Mouse (Mus musculus) midbrain, embryonic 15.5 days (tissue): Measurements from ENCODE around the gene Tceanc2. TPM values are rescaled to one million over a fixed set of nuclear protein-coding genes. Genes with fewer than 3 reads are reported as not detected.

ENCODE experiments used
- ATAC-seq: fragments of 200-750 bp; cut with Nextera tagmentation; replicated peaks from 2 replicates; pipeline ENCODE4 v1.8.0; 2017; ENCODE audit warnings: moderate TSS enrichment
- H3K27ac ChIP-seq: fragments of 300-500 bp; sonication (generic); 2 replicates; pipeline ENCODE4 v1.5.1; 2015; ENCODE audit warnings: mild to moderate bottlenecking, inconsistent platforms
- H3K27me3 ChIP-seq: fragments of 300-500 bp; sonication (generic); replicated peaks from 2 replicates; pipeline ENCODE4 v1.6.1; 2015; ENCODE audit warnings: inconsistent platforms
- H3K36me3 ChIP-seq: fragments of 300-500 bp; sonication (generic); replicated peaks from 2 replicates; pipeline ENCODE4 v1.6.1; 2015; ENCODE audit warnings: inconsistent platforms
- H3K4me1 ChIP-seq: fragments of 300-500 bp; sonication (generic); 2 replicates; pipeline ENCODE4 v1.6.1; 2015; ENCODE audit warnings: inconsistent platforms
- H3K4me2 ChIP-seq: fragments of 300-500 bp; sonication (generic); 2 replicates; pipeline ENCODE4 v1.6.1; 2015; ENCODE audit warnings: inconsistent platforms, mild to moderate bottlenecking, moderate library complexity
- H3K4me3 ChIP-seq: fragments of 300-500 bp; sonication (generic); 2 replicates; pipeline ENCODE4 v1.5.1; 2015; ENCODE audit warnings: mild to moderate bottlenecking, inconsistent platforms
- H3K9ac ChIP-seq: fragments of 300-500 bp; sonication (generic); 2 replicates; pipeline ENCODE4 v1.6.1; 2015; ENCODE audit warnings: mild to moderate bottlenecking, inconsistent platforms
- H3K9me3 ChIP-seq: fragments of 300-500 bp; sonication (generic); 2 replicates; pipeline ENCODE4 v1.6.1; 2016; ENCODE audit warnings: inconsistent platforms
- WGBS: fragments of 180-500 bp; shearing (Covaris S2); methylation state at CpG from one replicate; pipeline ENCODE4 v1.1.7; 2015; ENCODE audit warnings: mixed read lengths; 5-methylcytosine and 5-hydroxymethylcytosine counted together
- polyA plus RNA-seq: library from polyadenylated mRNA; unstranded; fragments of >200 nt; fragmentation: Nextera tagmentation; extraction: Ambion mirVana; gene quantifications from 2 replicates; pipeline ENCODE4 v1.2.1, GENCODE M21; 2015

Tceanc2 gene
- polyA plus RNA-seq, result 17.2 and 24.3 TPM in 2 replicates

DNA sequence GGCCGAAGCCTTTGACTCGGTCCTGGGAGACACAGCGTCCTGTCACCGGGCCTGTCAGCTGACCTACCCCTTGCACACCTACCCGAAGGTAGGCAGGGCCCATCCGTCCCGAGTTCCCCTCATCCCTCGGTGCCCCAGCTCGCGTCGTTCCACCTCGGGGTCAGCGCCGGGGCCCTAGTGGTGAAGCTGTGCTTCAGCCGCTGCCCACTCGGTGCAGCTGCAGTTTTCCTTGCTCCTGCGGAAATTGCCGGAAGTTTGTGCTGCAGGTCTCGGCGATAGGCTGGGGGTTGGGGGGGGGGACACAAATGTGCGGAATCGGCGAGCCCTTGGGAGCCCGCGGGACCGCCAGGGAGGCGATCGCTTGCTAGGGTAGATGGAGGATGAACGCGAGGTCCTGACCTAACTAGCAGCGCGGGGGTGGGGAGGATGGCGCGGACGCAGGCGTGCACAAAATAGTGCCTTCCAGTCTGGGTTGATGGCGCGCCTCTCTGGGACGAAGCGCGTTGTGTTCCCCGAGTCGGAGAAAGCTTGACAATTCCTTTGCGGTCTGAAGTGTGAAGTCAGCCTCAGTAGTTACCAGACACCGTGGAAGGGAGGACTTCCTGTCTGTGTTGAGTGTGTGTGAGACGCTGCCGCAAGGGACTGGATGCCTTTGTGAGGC, at the start of gene Tceanc2:
Gene Tceanc2, minus strand, starts transcription at position 287 of the 661 bp plus-strand sequence.
- WGBS, result 0% methylated on average over 47 of the region's 47 CpGs

DNA sequence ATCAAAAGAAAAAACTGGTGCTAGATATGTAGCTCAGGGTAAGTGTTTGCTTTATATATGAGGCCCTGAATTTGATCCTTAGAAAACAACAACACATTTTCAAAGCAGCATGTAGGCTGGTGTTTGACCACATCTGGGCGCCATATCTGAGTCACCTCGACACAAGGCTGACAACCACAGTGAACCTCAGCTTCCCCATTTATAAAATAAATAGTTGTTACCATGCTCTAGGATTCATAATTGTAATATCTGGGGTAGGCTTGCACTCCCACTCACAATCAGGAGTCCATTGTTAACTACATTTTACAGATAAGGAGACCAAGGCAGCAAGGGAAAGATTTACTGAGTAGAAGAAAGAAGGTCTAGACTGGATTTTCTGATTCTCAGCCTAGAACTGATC, 47.4 kb upstream of the Tceanc2 start:
- WGBS, result 92% methylated on average over 2 of the region's 2 CpGs
- no peak for ATAC-seq
- Histone ChIP-seq H3K9me3 (no peaks in the 10 kb centered on the region), H3K27ac (no peak overlapping the region), H3K9ac (no peak overlapping the region), H3K4me1 (no peaks in the 10 kb centered on the region), H3K4me2 (no peak overlapping the region), H3K36me3 (no peaks in the 10 kb centered on the region), H3K4me3 (no peak overlapping the region), H3K27me3 (no peaks in the 10 kb centered on the region)

More for the DNA sequence above, at the start of gene Tceanc2:
- Histone ChIP-seq H3K4me2 (peak within 1 kb of the TSS; percentile 62), H3K9me3 (no peaks in the 10 kb centered on the region), H3K9ac (peak within 1 kb of the TSS; percentile 73), H3K27me3 (no peaks in the 10 kb centered on the region), H3K4me3 (peak within 1 kb of the TSS; percentile 94), H3K27ac (peak within 1 kb of the TSS; percentile 99), H3K4me1 (peaks cover 45% of the 10 kb centered on the region), H3K36me3 (0 out of 2 replicates have a peak, but pooled peaks cover 4% of the 10 kb centered on the region)
- peak; percentile 81 for ATAC-seq

DNA sequence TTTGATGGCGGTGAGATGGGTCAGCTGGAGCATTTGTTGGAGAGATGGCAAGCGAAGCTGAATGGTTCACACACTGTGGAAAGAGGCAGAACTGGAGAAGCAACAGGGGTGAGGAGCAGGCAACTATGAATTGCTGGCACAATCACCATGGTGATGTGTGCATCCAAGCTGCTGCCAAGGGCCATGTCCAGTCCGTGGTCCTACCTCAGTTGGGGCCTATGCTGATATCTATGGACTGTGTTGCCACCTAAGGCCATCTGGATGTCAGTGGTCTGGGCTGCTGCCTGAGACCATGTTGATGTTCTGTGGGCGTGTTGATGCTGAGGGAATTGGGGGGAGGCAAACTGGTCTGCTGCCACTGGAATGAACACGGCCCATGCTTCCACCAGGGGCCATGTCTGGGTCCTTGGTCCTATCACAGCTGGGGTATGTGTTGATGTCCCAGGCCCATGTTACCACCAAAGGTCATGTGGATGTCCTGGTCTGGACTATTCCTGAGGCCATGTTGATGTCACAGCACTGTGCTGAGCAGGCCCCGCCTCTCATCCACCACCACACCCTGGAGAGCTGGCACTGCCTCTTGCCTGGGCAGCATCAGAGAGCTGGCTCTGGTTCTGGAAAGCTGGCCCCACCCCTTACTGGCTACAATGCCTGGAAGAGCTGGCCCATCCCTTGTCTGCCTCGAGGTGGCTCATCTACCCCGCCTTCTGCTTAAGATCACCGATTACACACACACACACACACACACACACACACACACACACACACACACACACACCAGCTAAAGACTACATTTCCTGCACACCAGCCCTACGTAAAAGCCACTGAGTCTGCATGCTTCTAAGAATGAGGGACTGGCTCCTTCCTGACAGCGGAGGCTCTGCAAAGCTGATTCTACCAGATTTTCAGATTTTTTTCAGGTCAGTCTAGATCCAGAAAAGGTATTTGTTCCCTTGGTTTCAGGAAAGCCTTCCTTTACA, 44.6 kb upstream of the Tceanc2 start:
- Histone ChIP-seq H3K36me3 (no peaks in the 10 kb centered on the region), H3K9me3 (no peaks in the 10 kb centered on the region), H3K27me3 (no peaks in the 10 kb centered on the region), H3K9ac (no peak overlapping the region), H3K4me3 (no peak overlapping the region), H3K4me2 (no peak overlapping the region), H3K27ac (no peak overlapping the region), H3K4me1 (no peaks in the 10 kb centered on the region)
- ATAC-seq, result no peak
- 84% methylated on average over 11 of the region's 11 CpGs for WGBS

DNA sequence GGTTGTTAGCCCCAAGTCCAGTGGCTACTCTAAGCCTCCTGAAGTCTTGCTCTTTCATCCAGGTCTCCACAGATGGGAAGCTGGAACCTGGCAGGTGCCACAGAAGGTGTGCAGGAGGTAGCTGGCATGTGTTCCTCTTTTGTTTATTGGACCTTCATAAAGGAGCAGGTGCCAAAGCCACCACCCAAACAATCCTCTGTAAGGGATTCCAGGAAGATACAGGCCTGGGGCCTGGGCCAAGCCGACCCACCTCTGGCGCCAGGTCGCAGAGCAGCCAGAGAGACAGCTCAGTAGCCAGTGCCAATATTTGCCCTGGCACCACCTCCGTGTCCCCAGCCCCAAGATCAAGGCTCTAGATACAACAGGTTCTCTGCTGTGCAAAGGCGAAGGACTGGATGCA, 42.6 kb upstream of the Tceanc2 start:
- Histone ChIP-seq H3K27ac (no peak overlapping the region), H3K4me2 (no peak overlapping the region), H3K4me1 (no peaks in the 10 kb centered on the region), H3K9ac (no peak overlapping the region), H3K9me3 (no peaks in the 10 kb centered on the region), H3K4me3 (no peak overlapping the region), H3K27me3 (no peaks in the 10 kb centered on the region), H3K36me3 (no peaks in the 10 kb centered on the region)
- no peak for ATAC-seq
- WGBS, result 93% methylated on average over 5 of the region's 5 CpGs

DNA sequence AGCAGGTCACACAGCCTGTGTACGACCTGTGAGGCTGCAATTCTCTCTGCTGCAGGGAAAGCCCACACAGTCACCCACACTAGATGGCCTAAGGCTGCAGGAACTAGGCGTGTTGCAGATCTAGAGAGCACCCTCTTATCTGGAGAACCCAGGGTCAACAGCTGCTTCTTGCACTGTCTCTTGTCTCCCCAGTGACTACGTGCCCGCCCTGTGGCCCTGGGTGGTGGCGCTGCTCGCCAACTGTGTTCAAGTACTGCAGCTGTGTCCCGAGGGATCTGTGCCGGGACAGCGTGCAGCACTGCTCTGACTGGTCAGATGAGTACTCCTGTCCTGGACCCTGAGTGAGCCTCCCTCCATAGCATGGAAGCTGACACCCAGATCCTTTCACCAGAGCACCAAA, 38.7 kb upstream of the Tceanc2 start:
- no peaks in the 10 kb centered on the region for H3K27me3 ChIP-seq
- H3K36me3 ChIP-seq, result no peaks in the 10 kb centered on the region
- H3K4me1 ChIP-seq, result no peaks in the 10 kb centered on the region
- no peak for ATAC-seq
- no peak overlapping the region for H3K4me2 ChIP-seq
- no peak overlapping the region for H3K27ac ChIP-seq
- H3K9me3 ChIP-seq, result no peaks in the 10 kb centered on the region
- no peak overlapping the region for H3K4me3 ChIP-seq
- WGBS, result 84% methylated on average over 9 of the region's 9 CpGs
- H3K9ac ChIP-seq, result no peak overlapping the region

DNA sequence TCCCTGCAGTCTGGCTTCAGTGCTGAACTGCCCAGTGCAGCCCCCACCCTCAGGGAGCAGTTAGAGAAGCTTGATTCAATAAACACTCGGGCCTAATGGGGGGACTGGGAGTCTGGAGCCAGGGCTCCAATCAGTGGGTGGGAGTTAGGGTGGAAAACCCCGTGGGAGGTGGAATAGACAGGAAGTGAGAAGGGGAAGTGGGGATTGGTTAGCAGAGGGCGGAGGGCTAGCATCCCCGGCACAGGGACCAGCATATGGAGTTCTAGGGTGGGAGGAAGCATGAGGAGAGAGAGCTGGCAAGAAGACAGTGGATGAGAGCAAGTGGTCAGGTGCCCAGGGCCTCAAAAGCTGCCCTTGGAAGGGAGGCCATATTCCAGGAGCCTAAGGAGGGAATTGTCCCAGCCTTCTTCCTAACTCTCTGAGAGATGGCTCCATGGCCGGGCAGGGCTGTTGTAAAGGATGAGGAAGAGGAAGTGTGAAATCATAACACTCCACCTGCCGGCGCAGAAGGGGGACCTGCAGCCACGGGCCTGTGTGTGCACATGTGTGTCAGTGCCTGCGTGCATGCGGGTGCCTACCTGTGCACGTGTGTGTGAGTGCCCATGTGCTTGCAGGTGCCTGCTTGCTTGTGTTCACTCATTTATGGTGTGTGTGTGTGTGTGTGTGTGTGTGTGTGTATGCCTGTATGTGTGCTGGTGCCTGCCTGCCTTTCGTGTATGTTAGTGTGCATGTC, 34.5 kb upstream of the Tceanc2 start:
- WGBS, result 78% methylated on average over 12 of the region's 12 CpGs

DNA sequence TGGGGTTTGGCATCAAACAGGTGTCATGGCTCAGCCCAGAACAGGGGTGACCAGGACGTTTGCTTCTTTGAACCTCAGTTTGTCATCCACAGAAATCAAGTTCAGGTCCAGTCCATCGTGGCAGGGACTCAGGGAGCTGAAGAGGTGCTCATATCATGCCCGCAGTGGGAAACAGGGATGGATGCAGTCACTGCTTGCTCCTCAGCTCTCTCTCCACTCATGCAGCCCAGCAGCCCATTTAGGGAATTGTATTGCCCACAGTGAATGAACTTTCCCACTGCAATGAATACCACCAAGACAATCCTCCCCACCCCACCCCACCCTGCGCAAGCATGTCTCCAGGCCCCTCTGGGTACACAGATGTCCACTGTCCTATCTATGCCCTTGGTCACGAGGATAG, 33.0 kb upstream of the Tceanc2 start:
- Histone ChIP-seq H3K4me3 (no peak overlapping the region), H3K27ac (no peak overlapping the region), H3K4me1 (no peaks in the 10 kb centered on the region), H3K4me2 (no peak overlapping the region), H3K9me3 (no peaks in the 10 kb centered on the region), H3K36me3 (0 out of 2 replicates have a peak, but pooled peaks cover 2% of the 10 kb centered on the region), H3K9ac (no peak overlapping the region), H3K27me3 (no peaks in the 10 kb centered on the region)
- WGBS, result 86% methylated on average over 5 of the region's 5 CpGs
- ATAC-seq, result no peak

More for the DNA sequence above, 34.5 kb upstream of the Tceanc2 start:
- Histone ChIP-seq H3K27ac (no peak overlapping the region), H3K36me3 (0 out of 2 replicates have a peak, but pooled peaks cover 2% of the 10 kb centered on the region), H3K4me1 (no peaks in the 10 kb centered on the region), H3K4me2 (no peak overlapping the region), H3K27me3 (no peaks in the 10 kb centered on the region), H3K9ac (no peak overlapping the region), H3K9me3 (no peaks in the 10 kb centered on the region), H3K4me3 (no peak overlapping the region)
- no peak for ATAC-seq

DNA sequence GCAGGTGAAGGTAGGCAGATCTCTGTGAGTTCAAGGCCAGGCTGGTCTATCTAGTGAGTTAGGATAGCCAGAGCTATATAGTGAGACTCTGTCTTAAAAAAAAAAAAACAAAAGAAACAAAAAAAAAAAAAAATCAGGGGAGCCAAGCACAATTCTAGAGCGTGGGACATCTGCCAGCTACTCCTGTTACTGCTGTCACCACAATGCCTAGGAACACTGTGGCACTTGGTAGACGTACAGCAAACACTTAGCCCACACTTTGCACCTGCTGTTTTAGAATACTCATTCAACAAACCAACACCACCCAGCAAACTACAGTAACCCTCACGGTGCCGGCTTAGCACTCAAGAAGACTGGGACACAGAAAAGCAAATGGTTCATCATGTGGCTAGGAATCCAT, 32.5 kb upstream of the Tceanc2 start:
- no peak overlapping the region for H3K4me2 ChIP-seq
- 0 out of 2 replicates have a peak, but pooled peaks cover 2% of the 10 kb centered on the region for H3K36me3 ChIP-seq
- ATAC-seq, result no peak
- H3K4me1 ChIP-seq, result no peaks in the 10 kb centered on the region
- no peak overlapping the region for H3K27ac ChIP-seq
- WGBS, result 75% methylated on average over 4 of the region's 4 CpGs
- no peaks in the 10 kb centered on the region for H3K27me3 ChIP-seq
- no peaks in the 10 kb centered on the region for H3K9me3 ChIP-seq
- no peak overlapping the region for H3K4me3 ChIP-seq
- H3K9ac ChIP-seq, result no peak overlapping the region

DNA sequence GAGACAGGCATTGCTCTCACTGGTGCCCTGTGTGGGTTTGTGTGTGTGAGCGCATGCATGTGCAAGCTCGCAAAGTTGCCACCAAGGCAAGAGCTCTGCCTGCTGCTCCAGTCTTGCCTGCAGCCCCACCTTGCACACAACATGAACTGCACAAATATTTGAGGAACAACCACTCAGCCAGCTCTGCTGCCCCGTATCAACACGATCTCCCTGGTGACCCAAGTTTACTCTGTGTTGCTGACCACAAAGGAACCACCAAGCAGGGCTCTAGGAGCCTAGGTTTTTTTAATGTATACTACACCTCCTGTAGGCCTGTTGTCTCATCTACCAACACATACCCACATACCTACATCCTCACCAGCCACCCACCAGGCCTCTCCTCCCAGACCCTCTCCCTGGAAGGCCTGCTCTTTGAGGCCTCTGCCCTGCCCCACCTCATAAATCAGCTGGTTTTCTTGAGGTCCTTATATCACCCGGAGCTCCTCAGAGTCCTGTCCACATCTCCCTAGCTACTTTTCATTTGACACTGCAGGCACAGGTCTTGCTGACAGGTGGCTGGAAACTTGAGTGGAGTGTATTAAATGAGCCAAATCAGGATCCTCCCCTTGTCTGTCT, 31.7 kb upstream of the Tceanc2 start:
- no peaks in the 10 kb centered on the region for H3K9me3 ChIP-seq
- H3K36me3 ChIP-seq, result peaks cover 6% of the 10 kb centered on the region; the same call in 1 of the 2 replicates
- no peaks in the 10 kb centered on the region for H3K4me1 ChIP-seq
- no peak for ATAC-seq
- no peak overlapping the region for H3K27ac ChIP-seq
- H3K4me2 ChIP-seq, result no peak overlapping the region
- H3K4me3 ChIP-seq, result no peak overlapping the region
- no peaks in the 10 kb centered on the region for H3K27me3 ChIP-seq
- H3K9ac ChIP-seq, result no peak overlapping the region
- 80% methylated on average over 5 of the region's 5 CpGs for WGBS

DNA sequence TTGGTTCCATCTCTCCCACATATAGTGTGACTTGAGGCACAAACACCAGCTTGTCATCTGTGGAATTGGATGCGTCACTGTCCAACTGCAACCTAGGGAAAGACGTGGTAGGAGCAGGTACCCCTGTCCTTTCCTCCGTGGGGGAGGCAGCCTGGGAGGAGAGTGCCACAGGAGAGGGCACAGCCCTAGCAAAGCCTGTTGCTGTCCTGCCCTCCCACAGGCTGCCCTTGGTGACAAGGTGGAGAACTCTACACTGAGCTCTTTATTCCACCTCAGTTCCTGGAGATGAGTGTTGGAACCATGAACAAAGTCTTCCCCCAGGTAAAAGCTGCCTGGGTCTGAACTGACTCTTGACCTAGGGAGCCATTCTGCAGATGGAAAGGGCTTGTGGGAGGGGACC, 30.0 kb upstream of the Tceanc2 start, which contains the start of gene Ldlrad1:
Gene Ldlrad1, plus strand, starts transcription at position 301 of the 400 bp plus-strand sequence.
- Histone ChIP-seq H3K9ac (no peak within 1 kb of the TSS), H3K27ac (no peak within 1 kb of the TSS), H3K9me3 (no peaks in the 10 kb centered on the region), H3K27me3 (no peaks in the 10 kb centered on the region), H3K4me2 (no peak within 1 kb of the TSS), H3K36me3 (peaks cover 16% of the 10 kb centered on the region; the same call in 1 of the 2 replicates), H3K4me3 (no peak within 1 kb of the TSS), H3K4me1 (no peaks in the 10 kb centered on the region)
- WGBS, result 88% methylated on average over 3 of the region's 3 CpGs
- ATAC-seq, result no peak

DNA sequence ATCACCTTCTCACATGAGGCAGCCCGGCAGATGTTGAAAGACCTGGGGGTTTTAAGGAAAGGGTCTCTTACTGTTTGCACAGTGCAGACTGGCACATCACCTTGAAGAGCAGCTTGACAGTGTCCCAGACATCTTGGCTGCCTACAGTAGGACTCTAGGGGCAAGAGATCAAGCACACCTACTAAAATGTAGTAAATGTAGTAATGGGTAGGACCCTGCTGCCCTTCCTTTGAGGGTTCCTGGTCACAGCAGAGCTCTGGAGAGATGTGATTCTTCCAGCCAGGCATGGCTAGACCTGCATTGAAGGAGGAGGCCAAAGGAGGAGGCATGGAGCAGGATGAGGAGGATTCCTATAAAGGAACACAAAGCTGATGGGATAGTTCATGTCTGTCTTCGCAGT, 28.1 kb upstream of the Tceanc2 start:
- no peak overlapping the region for H3K9ac ChIP-seq
- no peak for ATAC-seq
- no peak overlapping the region for H3K27ac ChIP-seq
- no peak overlapping the region for H3K4me3 ChIP-seq
- 99% methylated on average over 2 of the region's 2 CpGs for WGBS
- peaks cover 18% of the 10 kb centered on the region; the same call in 1 of the 2 replicates for H3K36me3 ChIP-seq
- H3K9me3 ChIP-seq, result no peaks in the 10 kb centered on the region
- H3K4me1 ChIP-seq, result no peaks in the 10 kb centered on the region
- H3K27me3 ChIP-seq, result no peaks in the 10 kb centered on the region
- no peak overlapping the region for H3K4me2 ChIP-seq
